Mouse (Mus musculus) left cerebral cortex, postnatal 36 days (tissue): Measurements from ENCODE around the gene Fam227b. TPM values are rescaled to one million over a fixed set of nuclear protein-coding genes. Genes with fewer than 3 reads are reported as not detected.
A peak's percentile ranks its signal among the peaks of the same experiment; 100 is the strongest.

Experiments
- DNase-seq, 2 experiments: peaks; one replicate each; pipeline ENCODE4 v3.0.0; 2021 to 2022; ENCODE audit warnings: low spot score in 2 of 2, mixed read lengths in 1 of 2
- intact Hi-C: fragments of 180-260 bp; cut with DNase I; formaldehyde crosslinking; loops from one replicate; pipeline ENCODE4 v1.15.1; 2025
- total RNA-seq, 2 experiments: library from RNA; stranded (reverse); gene quantifications; 2 replicates each; pipeline ENCODE4 v1.2.3; 2021

The Fam227b gene
- total RNA-seq, 2 experiments from 2014 or later, result 0.20 TPM; not detected in 1

- intact Hi-C loops, result no loop called here
- DNase-seq, result no peak
Observed at GRCm38 (mm10) chr2:126015763-126016473, 135.9 kb downstream of the Fam227b start.

- intact Hi-C loops, result no loop called here
- no peak for DNase-seq
Observed at GRCm38 (mm10) chr2:126014989-126015710, 136.7 kb downstream of the Fam227b start.

- intact Hi-C loops, result loop anchor here (5.0 to 10.0 kb wide), 3 partner anchors 238 to 518 kb away; no protein-coding TSS in a partner anchor
Observed at GRCm38 (mm10) chr2:126006742-126007141, 145.1 kb downstream of the Fam227b start.

GRCm38 (mm10) chr2:126006088-126006487, 145.7 kb downstream of the Fam227b start:
- intact Hi-C loops, result loop anchor here (5.0 to 10.0 kb wide), 3 partner anchors 239 to 519 kb away; no protein-coding TSS in a partner anchor
- DNase-seq, result peak; percentile 30 to 53

More at GRCm38 (mm10) chr2:126006742-126007141, 145.1 kb downstream of the Fam227b start:
- DNase-seq, result no peak

- no peak for DNase-seq
- intact Hi-C loops, result loop anchor here (10.0 kb wide), 2 partner anchors 243 to 523 kb away; no protein-coding TSS in a partner anchor
Observed at GRCm38 (mm10) chr2:126002291-126002690, 149.5 kb downstream of the Fam227b start.

- intact Hi-C loops, result no loop called here
- no peak for DNase-seq
Observed at GRCm38 (mm10) chr2:125975808-125976345, 175.9 kb downstream of the Fam227b start.

GRCm38 (mm10) chr2:125975206-125975605, 176.6 kb downstream of the Fam227b start:
- no peak for DNase-seq
- intact Hi-C loops, result no loop called here

- no peak for DNase-seq
- intact Hi-C loops, result no loop called here
Observed at GRCm38 (mm10) chr2:125973207-125973606, 178.6 kb downstream of the Fam227b start.

GRCm38 (mm10) chr2:125968811-125969210, 183.0 kb downstream of the Fam227b start:
- intact Hi-C loops, result no loop called here
- DNase-seq, result no peak

- intact Hi-C loops, result no loop called here
- peak; percentile 9 to 11 for DNase-seq
Observed at GRCm38 (mm10) chr2:125948195-125948594, 203.6 kb downstream of the Fam227b start.

GRCm38 (mm10) chr2:125943301-125943700, 208.5 kb downstream of the Fam227b start:
- intact Hi-C loops, result no loop called here
- DNase-seq, result no peak

- peak in 1 of 2 experiments; percentile 7 for DNase-seq
- intact Hi-C loops, result no loop called here
Observed at GRCm38 (mm10) chr2:125941111-125941785, 210.6 kb downstream of the Fam227b start.

- no peak for DNase-seq
- intact Hi-C loops, result no loop called here
Observed at GRCm38 (mm10) chr2:125938993-125939642, 212.7 kb downstream of the Fam227b start.

GRCm38 (mm10) chr2:125936396-125936795, 215.4 kb downstream of the Fam227b start:
- intact Hi-C loops, result no loop called here
- no peak for DNase-seq

GRCm38 (mm10) chr2:125933977-125934376, 217.8 kb downstream of the Fam227b start:
- intact Hi-C loops, result no loop called here
- DNase-seq, result no peak

Other genes starting within 250 kb of the Fam227b start
- under 1 TPM; 0.22 to 0.23 TPM for gene Fgf7, start 117.3 kb downstream of the Fam227b start, total RNA-seq
- gene Dtwd1, start 137 bp upstream of the Fam227b start, total RNA-seq, result 10 to 100 TPM; 11.4 TPM
- not detected for gene Gm17555, start 63.1 kb upstream of the Fam227b start, total RNA-seq